Mouse (Mus musculus): ENCODE results near the gene Bpifb9b. TPM values are rescaled to one million over a fixed set of nuclear protein-coding genes. Genes with fewer than 3 reads are reported as not detected.
A peak's percentile ranks its signal among the peaks of the same experiment; 100 is the strongest.
"Not testable (repeated sequence)": the region's sequence is repeated elsewhere in the genome, so short reads cannot be mapped to it uniquely, and the experiment has no call there.

The Bpifb9b gene
- not detected in 2 replicates for polyA plus RNA-seq (2015; fragmentation: Nextera tagmentation; extraction: Ambion mirVana)

GRCm38 (mm10) chr2:154306927-154307326 is at the start of gene Bpifb9b:
TSS of gene Bpifb9b (plus strand) at chr2:154307227.
- 85% methylated on average over 4 of the region's 4 CpGs for WGBS (ENCODE audit: insufficient replicate concordance)
- not testable (repeated sequence) for H3K9me3 ChIP-seq (ENCODE audit: low read length); H3K4me1 ChIP-seq (ENCODE audit: insufficient read depth); H3K27ac ChIP-seq (ENCODE audit: low read depth); H3K9ac ChIP-seq (replicated peaks); DNase-seq; H3K27me3 ChIP-seq (ENCODE audit: insufficient read depth, low read length); H3K4me2 ChIP-seq (ENCODE audit: low read depth, low read length); H3K36me3 ChIP-seq (replicated peaks; ENCODE audit: insufficient read depth, low read length); ATAC-seq; H3K4me3 ChIP-seq (ENCODE audit: low read depth, low read length)

- H3K4me1 ChIP-seq (ENCODE audit: insufficient read depth); H3K9me3 ChIP-seq (ENCODE audit: low read length); H3K4me3 ChIP-seq (ENCODE audit: low read depth, low read length); H3K27me3 ChIP-seq (ENCODE audit: insufficient read depth, low read length); DNase-seq; ATAC-seq; H3K9ac ChIP-seq (replicated peaks); H3K27ac ChIP-seq (ENCODE audit: low read depth); H3K4me2 ChIP-seq (ENCODE audit: low read depth, low read length); H3K36me3 ChIP-seq (replicated peaks; ENCODE audit: insufficient read depth, low read length): not testable (repeated sequence)
- WGBS (ENCODE audit: insufficient replicate concordance), result 71% methylated on average over 5 of the region's 5 CpGs
These were observed 49.5 kb upstream of the Bpifb9b start, which contains the start of gene Bpifb9a for GRCm38 (mm10) chr2:154257554-154257953. TSS of gene Bpifb9a (plus strand) at chr2:154257854.

- 43% methylated on average over 3 of the region's 3 CpGs for WGBS (ENCODE audit: insufficient replicate concordance)
- not testable (repeated sequence) for H3K27ac ChIP-seq (ENCODE audit: low read depth)
These were observed 42.6 kb upstream of the Bpifb9b start for GRCm38 (mm10) chr2:154264397-154264796.

GRCm38 (mm10) chr2:154291866-154292265 is 15.2 kb upstream of the Bpifb9b start:
- not testable (repeated sequence) for H3K4me2 ChIP-seq (ENCODE audit: low read depth, low read length); H3K9me3 ChIP-seq (ENCODE audit: low read length); H3K9ac ChIP-seq (replicated peaks); H3K27ac ChIP-seq (ENCODE audit: low read depth); DNase-seq; H3K4me3 ChIP-seq (ENCODE audit: low read depth, low read length); H3K4me1 ChIP-seq (ENCODE audit: insufficient read depth); H3K36me3 ChIP-seq (replicated peaks; ENCODE audit: insufficient read depth, low read length); H3K27me3 ChIP-seq (ENCODE audit: insufficient read depth, low read length); ATAC-seq
- 81% methylated on average over 3 of the region's 3 CpGs for WGBS (ENCODE audit: insufficient replicate concordance)

More at GRCm38 (mm10) chr2:154264397-154264796, 42.6 kb upstream of the Bpifb9b start:
- not testable (repeated sequence) for H3K4me3 ChIP-seq (ENCODE audit: low read depth, low read length); H3K4me2 ChIP-seq (ENCODE audit: low read depth, low read length); H3K4me1 ChIP-seq (ENCODE audit: insufficient read depth); DNase-seq; H3K36me3 ChIP-seq (replicated peaks; ENCODE audit: insufficient read depth, low read length); H3K9me3 ChIP-seq (ENCODE audit: low read length); H3K27me3 ChIP-seq (ENCODE audit: insufficient read depth, low read length); H3K9ac ChIP-seq (replicated peaks)
- ATAC-seq, result peak; percentile 47

- Histone ChIP-seq H3K9ac (replicated peaks) (no peak overlapping the region), H3K36me3 (replicated peaks; ENCODE audit: insufficient read depth, low read length) (no peaks in the 10 kb centered on the region), H3K27me3 (ENCODE audit: insufficient read depth, low read length) (no peaks in the 10 kb centered on the region), H3K4me1 (ENCODE audit: insufficient read depth) (no peaks in the 10 kb centered on the region), H3K4me2 (ENCODE audit: low read depth, low read length) (no peak overlapping the region), H3K27ac (ENCODE audit: low read depth) (no peak overlapping the region), H3K9me3 (ENCODE audit: low read length) (no peaks in the 10 kb centered on the region), H3K4me3 (ENCODE audit: low read depth, low read length) (no peak overlapping the region)
- ATAC-seq (no peak), DNase-seq (no peak)
- 73% methylated on average over 1 of the region's 1 CpGs for WGBS (ENCODE audit: insufficient replicate concordance)
- TF ChIP-seq CTCF (IDR thresholded peaks at IDR 0.05; ENCODE audit: low read depth) (0 out of 2 replicates have a peak, but pooled peaks have one; percentile 11), EP300 (IDR thresholded peaks at IDR 0.05; ENCODE audit: low read depth) (no peak)
These were observed 14.2 kb upstream of the Bpifb9b start for GRCm38 (mm10) chr2:154292833-154293232.

GRCm38 (mm10) chr2:154294746-154295145 is 12.3 kb upstream of the Bpifb9b start:
- H3K9ac ChIP-seq (replicated peaks); H3K4me1 ChIP-seq (ENCODE audit: insufficient read depth); H3K4me2 ChIP-seq (ENCODE audit: low read depth, low read length); H3K36me3 ChIP-seq (replicated peaks; ENCODE audit: insufficient read depth, low read length); H3K27ac ChIP-seq (ENCODE audit: low read depth); H3K9me3 ChIP-seq (ENCODE audit: low read length); H3K4me3 ChIP-seq (ENCODE audit: low read depth, low read length); ATAC-seq; H3K27me3 ChIP-seq (ENCODE audit: insufficient read depth, low read length): not testable (repeated sequence)
- peak; percentile 61 for DNase-seq
- WGBS (ENCODE audit: insufficient replicate concordance), result 4% methylated on average over 10 of the region's 10 CpGs
- TF ChIP-seq CTCF (IDR thresholded peaks at IDR 0.05; ENCODE audit: low read depth), result peak; percentile 73

GRCm38 (mm10) chr2:154300496-154300895 is 6.5 kb upstream of the Bpifb9b start:
- DNase-seq (peak; percentile 87), ATAC-seq (peak; percentile 71)
- Histone ChIP-seq H3K36me3 (replicated peaks; ENCODE audit: insufficient read depth, low read length) (no peaks in the 10 kb centered on the region), H3K4me3 (ENCODE audit: low read depth, low read length) (no peak overlapping the region), H3K4me2 (ENCODE audit: low read depth, low read length) (no peak overlapping the region), H3K4me1 (ENCODE audit: insufficient read depth) (no peaks in the 10 kb centered on the region), H3K27me3 (ENCODE audit: insufficient read depth, low read length) (no peaks in the 10 kb centered on the region), H3K9ac (replicated peaks) (no peak overlapping the region), H3K27ac (ENCODE audit: low read depth) (no peak overlapping the region), H3K9me3 (ENCODE audit: low read length) (no peaks in the 10 kb centered on the region)
- 20% methylated on average over 1 of the region's 1 CpGs for WGBS (ENCODE audit: insufficient replicate concordance)
- TF ChIP-seq EP300 (IDR thresholded peaks at IDR 0.05; ENCODE audit: low read depth), result no peak
- TF ChIP-seq CTCF (IDR thresholded peaks at IDR 0.05; ENCODE audit: low read depth), result peak; percentile 97
